ENCODE assay signal across 27 mouse cellular contexts in genomic region chr1:126880801-126881200, GRCm38 (mm10). TPM values are rescaled to one million over a fixed set of nuclear protein-coding genes. Genes with fewer than 3 reads are reported as not detected.
"Had no signal": no experiment of that assay in that cellular context is flagged by ENCODE, and none has a peak within 500 bp of the region (broad histone marks: within the 10 kb centered on the region; RNA-seq: fewer than 3 reads in every experiment).

No protein-coding gene starts in this region.

- H3K4me3 ChIP-seq: heart, adult 2 months; heart, embryonic 13.5 days; heart, embryonic 15.5 days; hindbrain, embryonic 13.5 days; hindbrain, embryonic 15.5 days; kidney, embryonic 15.5 days; limb, embryonic 13.5 days; limb, embryonic 15.5 days; liver, embryonic 12.5 days had no signal

- H3K27me3 ChIP-seq: heart, embryonic 13.5 days; heart, embryonic 15.5 days; hindbrain, embryonic 13.5 days; hindbrain, embryonic 15.5 days; kidney, embryonic 15.5 days; limb, embryonic 13.5 days; limb, embryonic 15.5 days; liver, embryonic 12.5 days had no signal

- DNase-seq: gastrocnemius, postnatal 14 days; gastrocnemius, postnatal 36 days; heart, adult 11 months; heart, adult 2 months; heart, postnatal 14 days; heart, postnatal 36 days; kidney, adult 11 months; kidney, adult 2 months; kidney, adult 9 months; kidney, postnatal 14 days; kidney, postnatal 36 days; layer of hippocampus, adult 9-11 months; layer of hippocampus, postnatal 36 days; left cerebral cortex, postnatal 4 days had no signal

- H3K4me1 ChIP-seq: heart, embryonic 13.5 days; heart, embryonic 15.5 days; hindbrain, embryonic 13.5 days; hindbrain, embryonic 15.5 days; kidney, embryonic 15.5 days; limb, embryonic 13.5 days; limb, embryonic 15.5 days; liver, embryonic 12.5 days had no signal

- H3K36me3 ChIP-seq: heart, embryonic 13.5 days; heart, embryonic 15.5 days; hindbrain, embryonic 13.5 days; hindbrain, embryonic 15.5 days; kidney, embryonic 15.5 days; limb, embryonic 13.5 days; limb, embryonic 15.5 days; liver, embryonic 12.5 days had no signal

- H3K9ac ChIP-seq: heart, embryonic 13.5 days; heart, embryonic 15.5 days; hindbrain, embryonic 13.5 days; hindbrain, embryonic 15.5 days; kidney, embryonic 15.5 days; limb, embryonic 13.5 days; limb, embryonic 15.5 days; liver, embryonic 12.5 days; liver, embryonic 14.5 days had no signal

- H3K9me3 ChIP-seq: heart, embryonic 13.5 days; heart, embryonic 15.5 days; hindbrain, embryonic 13.5 days; hindbrain, embryonic 15.5 days; kidney, embryonic 15.5 days; limb, embryonic 13.5 days; limb, embryonic 15.5 days; liver, embryonic 12.5 days had no signal

- H3K27ac ChIP-seq: heart, adult 2 months; heart, embryonic 13.5 days; heart, embryonic 15.5 days; hindbrain, embryonic 13.5 days; hindbrain, embryonic 15.5 days; hindbrain, postnatal 0 days; kidney, embryonic 15.5 days; kidney, postnatal 0 days; limb, embryonic 13.5 days; limb, embryonic 15.5 days; liver, embryonic 12.5 days; liver, embryonic 14.5 days had no signal

- H3K4me2 ChIP-seq: heart, embryonic 13.5 days; heart, embryonic 15.5 days; hindbrain, embryonic 13.5 days; hindbrain, embryonic 15.5 days; kidney, embryonic 15.5 days; limb, embryonic 13.5 days; limb, embryonic 15.5 days; liver, embryonic 12.5 days had no signal

- ATAC-seq: hindbrain, postnatal 0 days; intestine, embryonic 16.5 days; liver, embryonic 12.5 days had no signal

RNA-seq across cellular contexts. Expression of gene Nckap5, which starts 50.2 kb away (rescaled TPM):
- total RNA-seq: hematopoietic stem cell, adult 5-6 weeks had no signal
